Mouse (Mus musculus) limb, embryonic 15.5 days (tissue): Measurements from ENCODE around the gene Nrip3. TPM values are rescaled to one million over a fixed set of nuclear protein-coding genes. Genes with fewer than 3 reads are reported as not detected.
A peak's percentile ranks its signal among the peaks of the same experiment; 100 is the strongest.

Experiments used
- ATAC-seq: fragments of 200-750 bp; cut with Nextera tagmentation; 2 replicates; pipeline ENCODE4 v1.8.0; 2017; ENCODE audit warnings: low read depth, moderate TSS enrichment; ENCODE audit not compliant: insufficient number of reproducible peaks, low FRiP score, low TSS enrichment
- H3K27ac ChIP-seq: fragments of 300-500 bp; sonication (generic); 2 replicates; pipeline ENCODE4 v1.5.1; 2015; ENCODE audit warnings: moderate library complexity, mild to moderate bottlenecking, inconsistent platforms
- H3K27me3 ChIP-seq: fragments of 300-500 bp; sonication (generic); 2 replicates; pipeline ENCODE4 v1.6.1; 2015; ENCODE audit warnings: inconsistent platforms
- H3K36me3 ChIP-seq: fragments of 300-500 bp; sonication (generic); 2 replicates; pipeline ENCODE4 v1.6.1; 2015; ENCODE audit warnings: inconsistent platforms
- H3K4me1 ChIP-seq: fragments of 300-500 bp; sonication (generic); 2 replicates; pipeline ENCODE4 v1.6.1; 2015; ENCODE audit warnings: inconsistent platforms
- H3K4me2 ChIP-seq: fragments of 300-500 bp; sonication (generic); 2 replicates; pipeline ENCODE4 v1.6.1; 2015; ENCODE audit warnings: mild to moderate bottlenecking, inconsistent platforms
- H3K4me3 ChIP-seq: fragments of 300-500 bp; sonication (generic); 2 replicates; pipeline ENCODE4 v1.5.1; 2015; ENCODE audit warnings: mild to moderate bottlenecking, inconsistent platforms
- H3K9ac ChIP-seq: fragments of 300-500 bp; sonication (generic); 2 replicates; pipeline ENCODE4 v1.6.1; 2015; ENCODE audit warnings: inconsistent platforms
- H3K9me3 ChIP-seq: fragments of 300-500 bp; sonication (generic); 2 replicates; pipeline ENCODE4 v1.6.1; 2016; ENCODE audit warnings: inconsistent platforms
- WGBS: fragments of 180-500 bp; shearing (Covaris S2); methylation state at CpG from one replicate; pipeline ENCODE4 v1.1.7; 2015; 5-methylcytosine and 5-hydroxymethylcytosine counted together
- polyA plus RNA-seq: library from polyadenylated mRNA; unstranded; fragments of >200 nt; fragmentation: Nextera tagmentation; extraction: Ambion mirVana; gene quantifications from 2 replicates; pipeline ENCODE4 v1.2.1, GENCODE M21; 2015

Gene Nrip3
- polyA plus RNA-seq, 1 experiment from 2014 or later: 1.7 TPM

- WGBS: 72% methylated on average over 4 of the region's 4 CpGs
- H3K27ac ChIP-seq: no peak overlapping the region
- H3K9me3 ChIP-seq: no peaks in the 10 kb centered on the region
- ATAC-seq: no peak
- H3K9ac ChIP-seq: no peak overlapping the region
- no peaks in the 10 kb centered on the region for H3K27me3 ChIP-seq
- H3K36me3 ChIP-seq: no peaks in the 10 kb centered on the region
- H3K4me1 ChIP-seq: 0 out of 2 replicates have a peak, but pooled peaks cover 3% of the 10 kb centered on the region
- H3K4me2 ChIP-seq: no peak overlapping the region
- H3K4me3 ChIP-seq: no peak overlapping the region
Measured at GRCm38 (mm10) chr7:109800626-109801025, 18.8 kb upstream of the Nrip3 start.

GRCm38 (mm10) chr7:109799168-109799567, 17.3 kb upstream of the Nrip3 start:
- H3K4me1 ChIP-seq: 0 out of 2 replicates have a peak, but pooled peaks cover 6% of the 10 kb centered on the region
- no peak overlapping the region for H3K27ac ChIP-seq
- no peak for ATAC-seq
- H3K4me3 ChIP-seq: no peak overlapping the region
- H3K36me3 ChIP-seq: no peaks in the 10 kb centered on the region
- 62% methylated on average over 11 of the region's 11 CpGs for WGBS
- H3K27me3 ChIP-seq: no peaks in the 10 kb centered on the region
- H3K9ac ChIP-seq: no peak overlapping the region
- no peaks in the 10 kb centered on the region for H3K9me3 ChIP-seq
- H3K4me2 ChIP-seq: no peak overlapping the region

- no peaks in the 10 kb centered on the region for H3K36me3 ChIP-seq
- no peak for ATAC-seq
- no peak overlapping the region for H3K9ac ChIP-seq
- WGBS: 60% methylated on average over 5 of the region's 5 CpGs
- no peak overlapping the region for H3K27ac ChIP-seq
- 0 out of 2 replicates have a peak, but pooled peaks cover 6% of the 10 kb centered on the region for H3K4me1 ChIP-seq
- H3K27me3 ChIP-seq: no peaks in the 10 kb centered on the region
- H3K4me2 ChIP-seq: no peak overlapping the region
- no peaks in the 10 kb centered on the region for H3K9me3 ChIP-seq
- H3K4me3 ChIP-seq: no peak overlapping the region
Measured at GRCm38 (mm10) chr7:109795564-109795963, 13.7 kb upstream of the Nrip3 start.

GRCm38 (mm10) chr7:109794556-109794955, 12.7 kb upstream of the Nrip3 start:
- H3K9me3 ChIP-seq: no peaks in the 10 kb centered on the region
- ATAC-seq: no peak
- H3K4me2 ChIP-seq: no peak overlapping the region
- H3K4me1 ChIP-seq: 0 out of 2 replicates have a peak, but pooled peaks cover 6% of the 10 kb centered on the region
- 51% methylated on average over 2 of the region's 2 CpGs for WGBS
- no peaks in the 10 kb centered on the region for H3K27me3 ChIP-seq
- H3K27ac ChIP-seq: no peak overlapping the region
- no peaks in the 10 kb centered on the region for H3K36me3 ChIP-seq
- no peak overlapping the region for H3K4me3 ChIP-seq
- H3K9ac ChIP-seq: no peak overlapping the region

- Histone ChIP-seq H3K9ac (no peak overlapping the region), H3K27ac (no peak overlapping the region), H3K27me3 (no peaks in the 10 kb centered on the region), H3K36me3 (no peaks in the 10 kb centered on the region), H3K4me3 (no peak overlapping the region), H3K4me1 (0 out of 2 replicates have a peak, but pooled peaks cover 2% of the 10 kb centered on the region), H3K9me3 (no peaks in the 10 kb centered on the region), H3K4me2 (no peak overlapping the region)
- ATAC-seq: no peak
- WGBS: 67% methylated on average over 2 of the region's 2 CpGs
Measured at GRCm38 (mm10) chr7:109792759-109793158, 10.9 kb upstream of the Nrip3 start.

- Histone ChIP-seq H3K9ac (no peak overlapping the region), H3K4me2 (no peak overlapping the region), H3K27ac (no peak overlapping the region), H3K4me3 (no peak overlapping the region), H3K27me3 (no peaks in the 10 kb centered on the region), H3K36me3 (no peaks in the 10 kb centered on the region), H3K9me3 (no peaks in the 10 kb centered on the region), H3K4me1 (0 out of 2 replicates have a peak, but pooled peaks cover 2% of the 10 kb centered on the region)
- no peak for ATAC-seq
- 72% methylated on average over 3 of the region's 3 CpGs for WGBS
Measured at GRCm38 (mm10) chr7:109790818-109791217, 9.0 kb upstream of the Nrip3 start.

- no peaks in the 10 kb centered on the region for H3K4me1 ChIP-seq
- no peak overlapping the region for H3K27ac ChIP-seq
- peaks cover 12% of the 10 kb centered on the region; the same call in 1 of the 2 replicates for H3K27me3 ChIP-seq
- H3K9me3 ChIP-seq: no peaks in the 10 kb centered on the region
- H3K4me3 ChIP-seq: no peak overlapping the region
- WGBS: 79% methylated on average over 2 of the region's 2 CpGs
- H3K4me2 ChIP-seq: no peak overlapping the region
- no peak overlapping the region for H3K9ac ChIP-seq
- ATAC-seq: no peak
- H3K36me3 ChIP-seq: no peaks in the 10 kb centered on the region
Measured at GRCm38 (mm10) chr7:109787860-109788259, 6.0 kb upstream of the Nrip3 start.

- Histone ChIP-seq H3K9ac (no peak overlapping the region), H3K27me3 (peaks cover 51% of the 10 kb centered on the region), H3K4me1 (peaks cover 14% of the 10 kb centered on the region), H3K4me2 (no peak overlapping the region), H3K9me3 (no peaks in the 10 kb centered on the region), H3K36me3 (no peaks in the 10 kb centered on the region), H3K4me3 (no peak overlapping the region), H3K27ac (no peak overlapping the region)
- WGBS: 36% methylated on average over 7 of the region's 7 CpGs
- no peak for ATAC-seq
Measured at GRCm38 (mm10) chr7:109783281-109783680, 1.5 kb upstream of the Nrip3 start.

- WGBS: 2% methylated on average over 24 of the region's 24 CpGs
- Histone ChIP-seq H3K36me3 (no peaks in the 10 kb centered on the region), H3K9ac (0 out of 2 replicates have a peak overlapping the region, but pooled peaks have one; percentile 1), H3K27ac (no peak overlapping the region), H3K4me3 (peak overlapping the region; percentile 48), H3K4me2 (peak overlapping the region; percentile 99), H3K9me3 (no peaks in the 10 kb centered on the region), H3K4me1 (peaks cover 14% of the 10 kb centered on the region), H3K27me3 (peaks cover 51% of the 10 kb centered on the region)
- ATAC-seq: 0 out of 2 replicates have a peak, but pooled peaks have one; percentile 43
Measured at GRCm38 (mm10) chr7:109781087-109781469, 747 bp downstream of the Nrip3 start.

- no peak for ATAC-seq
- Histone ChIP-seq H3K4me1 (no peaks in the 10 kb centered on the region), H3K9me3 (no peaks in the 10 kb centered on the region), H3K36me3 (no peaks in the 10 kb centered on the region), H3K4me3 (no peak overlapping the region), H3K9ac (no peak overlapping the region), H3K4me2 (no peak overlapping the region), H3K27ac (no peak overlapping the region), H3K27me3 (no peaks in the 10 kb centered on the region)
Measured at GRCm38 (mm10) chr7:109772251-109772650, 9.6 kb downstream of the Nrip3 start.

GRCm38 (mm10) chr7:109768699-109769383, 13.0 kb downstream of the Nrip3 start:
- Histone ChIP-seq H3K4me3 (no peak overlapping the region), H3K27me3 (no peaks in the 10 kb centered on the region), H3K4me2 (no peak overlapping the region), H3K9ac (no peak overlapping the region), H3K4me1 (no peaks in the 10 kb centered on the region), H3K36me3 (no peaks in the 10 kb centered on the region), H3K27ac (no peak overlapping the region), H3K9me3 (no peaks in the 10 kb centered on the region)
- ATAC-seq: no peak
- 44% methylated on average over 2 of the region's 2 CpGs for WGBS

- Histone ChIP-seq H3K4me2 (no peak overlapping the region), H3K4me1 (no peaks in the 10 kb centered on the region), H3K9ac (no peak overlapping the region), H3K27ac (no peak overlapping the region), H3K36me3 (no peaks in the 10 kb centered on the region), H3K9me3 (no peaks in the 10 kb centered on the region), H3K27me3 (no peaks in the 10 kb centered on the region), H3K4me3 (no peak overlapping the region)
- WGBS: 73% methylated on average over 7 of the region's 7 CpGs
- no peak for ATAC-seq
Measured at GRCm38 (mm10) chr7:109767575-109768350, 14.1 kb downstream of the Nrip3 start.
